Mouse (Mus musculus): ENCODE data around the gene Adap1.

Gene Adap1

GRCm38 (mm10) chr5:139283460-139284180 lies 41.8 kb downstream of the Adap1 start:
- no peak for DNase-seq

- DNase-seq, result peak; percentile 77
Observed at GRCm38 (mm10) chr5:139282191-139282590, 43.2 kb downstream of the Adap1 start.

- DNase-seq, result no peak
Observed at GRCm38 (mm10) chr5:139281373-139282112, 43.9 kb downstream of the Adap1 start.

GRCm38 (mm10) chr5:139277287-139277686 lies 48.1 kb downstream of the Adap1 start:
- no peak for DNase-seq

GRCm38 (mm10) chr5:139271994-139272554 lies 53.3 kb downstream of the Adap1 start:
- DNase-seq, result no peak

GRCm38 (mm10) chr5:139270806-139271521 lies 54.5 kb downstream of the Adap1 start:
- DNase-seq, result no peak

- no peak for DNase-seq
Observed at GRCm38 (mm10) chr5:139267661-139268060, 57.8 kb downstream of the Adap1 start.

GRCm38 (mm10) chr5:139261403-139261802 lies 64.0 kb downstream of the Adap1 start:
- DNase-seq, result no peak

- DNase-seq, result no peak
Observed at GRCm38 (mm10) chr5:139259853-139260252, 65.6 kb downstream of the Adap1 start.

- DNase-seq, result no peak
Observed at GRCm38 (mm10) chr5:139258371-139259035, 66.9 kb downstream of the Adap1 start.

- DNase-seq, result no peak
Observed at GRCm38 (mm10) chr5:139257818-139258217, 67.6 kb downstream of the Adap1 start.

- no peak for DNase-seq
Observed at GRCm38 (mm10) chr5:139257265-139257664, 68.2 kb downstream of the Adap1 start.

- DNase-seq, result no peak
Observed at GRCm38 (mm10) chr5:139256211-139256765, 69.1 kb downstream of the Adap1 start.

GRCm38 (mm10) chr5:139255777-139256176 lies 69.6 kb downstream of the Adap1 start:
- DNase-seq, result no peak

GRCm38 (mm10) chr5:139254938-139255337 lies 70.5 kb downstream of the Adap1 start:
- DNase-seq, result no peak

GRCm38 (mm10) chr5:139253301-139253741 lies 72.1 kb downstream of the Adap1 start:
- peak; percentile 23 for DNase-seq

- DNase-seq, result no peak
Observed at GRCm38 (mm10) chr5:139252910-139253245, 72.5 kb downstream of the Adap1 start.

- DNase-seq, result peak; percentile 100
Observed at GRCm38 (mm10) chr5:139252081-139252909, 73.1 kb downstream of the Adap1 start, which contains the start of gene Get4. Gene Get4 (plus strand): TSS chr5:139252324.

- DNase-seq, result no peak
Observed at GRCm38 (mm10) chr5:139251736-139252080, 73.7 kb downstream of the Adap1 start.

- DNase-seq, result no peak
Observed at GRCm38 (mm10) chr5:139251279-139251678, 74.1 kb downstream of the Adap1 start.

- DNase-seq, result no peak
Observed at GRCm38 (mm10) chr5:139248846-139249245, 76.6 kb downstream of the Adap1 start.

- DNase-seq, result no peak
Observed at GRCm38 (mm10) chr5:139247767-139248166, 77.7 kb downstream of the Adap1 start.

Measured in thymus, postnatal 14 days (tissue).